Mouse (Mus musculus) ES-CJ7 (cell line): ENCODE measurements at regions not wholly inside any gene's neighbourhood (a gene's known extent, or its start where the extent isn't known, plus 50 kb on each side); places are given as distances from the start of the nearest gene placed in this dataset.
A peak's percentile ranks its signal among the peaks of the same experiment; 100 is the strongest.

Experiments used
- DNase-seq: peaks from one replicate; pipeline ENCODE4 v3.0.0; 2011; ENCODE audit warnings: low read depth, low spot score

GRCm38 (mm10) chr6:143535726-143536125 lies 368.7 kb downstream of the Etnk1 start:
- no peak for DNase-seq

- no peak for DNase-seq
Observed at GRCm38 (mm10) chr6:143536525-143537293, 369.7 kb downstream of the Etnk1 start.

DNA sequence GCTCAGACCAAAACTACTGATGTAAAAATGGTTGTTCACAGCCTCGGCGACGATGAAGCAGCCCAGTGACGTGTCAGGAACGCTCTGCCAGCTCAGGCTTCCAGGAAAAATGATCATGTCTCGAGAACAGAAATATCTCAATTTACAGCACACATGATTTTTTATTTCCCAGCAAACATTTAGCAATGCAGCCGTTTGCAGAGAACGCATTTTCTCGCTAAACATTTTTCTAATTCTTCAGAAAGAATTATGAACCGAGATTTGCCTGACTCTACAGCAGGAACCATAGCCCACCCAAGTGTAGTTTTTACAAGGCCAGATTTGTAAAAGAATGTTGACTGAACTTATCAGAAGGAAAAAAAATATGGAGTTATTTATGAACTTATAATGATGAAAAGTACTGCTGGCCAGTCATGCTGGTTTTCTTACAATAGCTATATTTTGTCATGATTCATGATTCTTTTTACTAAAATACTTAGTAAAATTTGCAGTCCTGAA lies 380.4 kb downstream of the Etnk1 start:
- no peak for DNase-seq

DNA sequence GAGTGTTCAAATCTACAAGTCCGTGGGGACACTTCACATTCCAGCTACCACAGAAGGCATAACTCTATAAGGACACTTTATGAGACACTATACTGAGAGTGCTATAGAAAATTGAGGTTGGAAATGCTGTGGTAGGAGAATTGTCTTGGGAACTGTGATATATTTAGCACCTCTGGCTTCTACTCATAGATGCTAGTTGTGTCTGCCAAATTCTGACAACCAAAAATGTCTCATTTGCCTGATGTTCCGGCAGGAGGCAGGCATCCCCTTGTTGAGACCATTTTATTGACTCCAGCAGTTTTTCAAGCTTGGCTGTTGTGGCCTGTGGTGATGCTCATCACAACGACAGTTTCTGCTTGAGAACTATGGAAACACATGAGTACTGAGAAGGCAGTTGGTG lies 387.9 kb downstream of the Etnk1 start:
- DNase-seq, result no peak

DNA sequence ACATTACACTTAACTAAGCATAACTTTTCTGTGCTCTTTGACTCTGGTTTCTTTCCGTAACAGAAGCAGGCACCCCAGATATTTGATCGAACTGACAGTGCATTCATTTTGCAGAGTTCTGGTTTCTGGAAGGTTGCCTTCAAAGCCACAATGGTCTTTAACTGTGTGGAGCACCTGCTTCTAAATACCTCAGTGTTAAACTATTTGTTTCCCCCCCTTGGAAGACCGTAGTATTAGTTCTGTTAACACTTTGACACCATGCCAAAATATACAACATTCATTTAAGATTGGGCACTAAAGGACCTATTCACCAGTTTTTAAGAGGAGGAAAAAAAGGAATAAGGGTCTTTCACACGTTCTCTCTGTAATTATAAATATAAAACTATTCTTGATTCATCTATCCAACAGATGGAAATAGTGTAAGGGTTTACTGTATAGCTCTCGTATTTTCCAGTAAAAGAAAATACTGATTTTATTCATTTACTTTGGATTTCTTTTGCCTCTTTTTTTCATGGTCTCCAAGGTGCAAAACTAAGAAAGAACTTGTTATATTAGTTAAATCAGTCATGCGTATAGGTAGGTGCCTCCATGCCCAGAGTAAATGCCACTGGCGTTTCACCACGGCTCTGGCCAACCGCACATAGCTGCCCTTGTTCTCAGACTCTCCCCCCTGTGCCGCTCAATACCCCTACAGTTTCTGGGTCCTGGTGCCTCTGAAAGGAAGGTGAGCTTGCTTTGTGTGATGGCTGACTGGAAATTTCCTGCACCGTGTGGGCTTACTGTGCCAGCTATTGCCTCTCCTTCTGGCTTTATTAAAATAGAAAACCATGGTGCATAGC lies 391.2 kb downstream of the Etnk1 start:
- no peak for DNase-seq

GRCm38 (mm10) chr6:143559316-143559715 lies 392.3 kb downstream of the Etnk1 start:
- no peak for DNase-seq

GRCm38 (mm10) chr6:143561316-143562088 lies 394.5 kb downstream of the Etnk1 start:
- no peak for DNase-seq

- no peak for DNase-seq
Observed at GRCm38 (mm10) chr6:143571356-143572115, 404.5 kb downstream of the Etnk1 start.

DNA sequence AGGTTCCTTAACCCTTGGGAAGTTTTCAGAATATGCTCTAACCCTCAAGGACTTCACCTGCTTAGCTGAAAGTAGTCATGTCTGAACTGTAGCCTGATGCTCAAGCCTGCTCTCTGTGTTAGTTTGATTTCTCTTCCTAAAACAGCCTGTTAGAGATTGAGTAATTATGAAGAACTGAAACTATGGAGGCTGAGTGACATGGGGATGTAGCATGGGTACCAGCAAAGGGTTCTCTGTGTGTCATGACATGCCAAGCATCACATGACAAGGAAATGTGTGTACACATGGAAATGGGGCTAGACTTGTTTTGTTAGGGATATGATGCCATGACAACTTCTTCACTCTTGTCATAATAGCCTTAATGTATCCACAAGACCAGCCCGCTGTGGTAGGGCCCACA lies 412.2 kb downstream of the Etnk1 start:
- no peak for DNase-seq

GRCm38 (mm10) chr6:143589666-143590065 lies 422.6 kb downstream of the Etnk1 start:
- no peak for DNase-seq

DNA sequence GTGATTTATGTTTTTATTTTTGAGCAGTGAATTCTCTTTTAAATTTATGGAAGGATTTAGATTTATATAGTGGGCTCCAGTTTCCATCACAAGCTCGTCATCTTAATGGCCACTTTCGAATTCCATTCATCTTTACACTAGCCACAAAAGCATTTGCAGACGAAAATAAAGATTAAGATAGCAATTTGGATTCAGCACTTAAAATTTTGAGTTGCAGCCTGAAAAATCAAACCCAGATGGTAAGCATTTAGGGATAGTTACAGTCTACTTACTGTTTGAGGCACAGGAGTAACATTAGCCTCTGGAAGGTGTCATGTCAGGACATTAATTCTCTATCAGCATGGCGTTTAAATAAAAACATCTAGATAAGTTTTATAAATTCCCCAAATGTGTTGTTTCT lies 423.2 kb downstream of the Etnk1 start:
- DNase-seq, result no peak

DNA sequence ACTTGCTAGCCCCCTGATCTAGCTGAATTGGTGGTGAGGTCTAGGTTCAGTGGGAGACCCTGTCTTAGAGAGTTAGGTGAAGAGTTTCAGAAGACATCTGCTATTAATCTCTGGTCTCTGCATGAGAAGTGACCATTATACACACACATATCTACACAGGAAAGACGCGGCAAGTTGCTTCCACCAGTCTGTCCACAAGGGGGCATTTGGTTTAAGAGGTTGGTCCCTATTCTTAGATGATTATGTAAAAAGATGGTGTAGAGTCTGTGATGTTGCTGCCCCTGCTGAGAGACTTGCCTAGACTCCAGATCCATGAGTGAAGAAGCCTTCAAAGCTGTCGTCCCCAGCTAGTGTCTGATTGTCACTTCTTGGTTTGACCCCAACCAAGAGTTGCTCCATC lies 425.5 kb downstream of the Etnk1 start:
- DNase-seq, result peak; percentile 33

GRCm38 (mm10) chr6:143595486-143595885 lies 428.5 kb downstream of the Etnk1 start:
- no peak for DNase-seq

DNA sequence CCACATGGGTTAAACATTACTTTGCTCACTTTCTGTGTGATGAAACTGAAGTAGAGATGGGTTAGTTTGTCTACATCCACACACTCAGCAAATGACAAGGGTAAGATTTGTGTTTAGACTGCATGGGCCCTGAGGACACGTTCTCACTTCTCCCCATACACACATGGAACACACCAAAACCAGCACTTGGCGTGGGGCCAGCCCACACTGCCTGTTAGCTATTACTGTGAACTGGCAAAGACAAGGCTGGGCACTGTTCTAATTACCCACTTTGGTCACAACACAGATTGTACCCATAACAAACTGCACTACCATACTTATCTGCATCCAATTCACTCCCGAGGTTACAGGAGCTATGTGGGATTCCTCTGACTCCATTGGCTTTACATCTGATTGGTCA lies 430.4 kb downstream of the Etnk1 start:
- no peak for DNase-seq

- DNase-seq, result no peak
Observed at GRCm38 (mm10) chr6:143598916-143599315, 431.9 kb downstream of the Etnk1 start.

GRCm38 (mm10) chr6:143609100-143609499 lies 442.1 kb downstream of the Etnk1 start:
- DNase-seq, result peak; percentile 67

GRCm38 (mm10) chr6:143612966-143613365 lies 445.9 kb downstream of the Etnk1 start:
- DNase-seq, result peak; percentile 87

- no peak for DNase-seq
Observed at GRCm38 (mm10) chr6:143614431-143614987, 447.5 kb downstream of the Etnk1 start.

DNA sequence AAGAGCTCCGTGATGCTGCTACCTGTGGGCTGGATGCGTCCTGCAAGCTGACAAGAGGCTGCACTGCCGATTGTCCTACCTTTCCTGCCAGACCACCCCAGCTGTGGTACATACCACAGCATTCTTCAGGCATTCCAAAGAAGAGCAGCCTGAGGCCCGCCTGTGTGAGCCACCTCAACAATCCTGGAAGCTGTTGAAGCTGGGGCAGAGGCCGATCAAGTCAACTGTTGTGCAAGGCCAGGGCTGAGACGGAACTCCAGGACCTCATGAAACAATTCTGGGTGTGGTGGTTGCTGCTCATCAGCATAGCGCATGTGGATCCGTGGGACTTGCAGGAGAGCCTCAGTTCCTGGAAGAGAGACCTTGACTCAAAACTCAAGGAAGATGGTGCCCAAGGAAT lies 448.3 kb downstream of the Etnk1 start:
- peak; percentile 62 for DNase-seq

- no peak for DNase-seq
Observed at GRCm38 (mm10) chr6:143616386-143616785, 449.4 kb downstream of the Etnk1 start.

- no peak for DNase-seq
Observed at GRCm38 (mm10) chr6:143618558-143618957, 451.5 kb downstream of the Etnk1 start.
